Mouse (Mus musculus) lung, adult 2 months (tissue): Measurements from ENCODE around the gene Cd96.

ENCODE experiments used
- CTCF ChIP-seq: fragments of 200-500 bp; IDR thresholded peaks from 2 replicates; pipeline ENCODE4 v1.5.1; 2011; ENCODE audit warnings: mild to moderate bottlenecking, low read length, control low read depth; ENCODE audit not compliant: insufficient read depth
- POLR2A ChIP-seq: fragments of 200-500 bp; IDR thresholded peaks from 2 replicates; pipeline ENCODE4 v1.6.1; 2011; ENCODE audit warnings: low read depth, mild to moderate bottlenecking, control low read depth, low read length, borderline replicate concordance; ENCODE audit errors: extremely low read depth

DNA sequence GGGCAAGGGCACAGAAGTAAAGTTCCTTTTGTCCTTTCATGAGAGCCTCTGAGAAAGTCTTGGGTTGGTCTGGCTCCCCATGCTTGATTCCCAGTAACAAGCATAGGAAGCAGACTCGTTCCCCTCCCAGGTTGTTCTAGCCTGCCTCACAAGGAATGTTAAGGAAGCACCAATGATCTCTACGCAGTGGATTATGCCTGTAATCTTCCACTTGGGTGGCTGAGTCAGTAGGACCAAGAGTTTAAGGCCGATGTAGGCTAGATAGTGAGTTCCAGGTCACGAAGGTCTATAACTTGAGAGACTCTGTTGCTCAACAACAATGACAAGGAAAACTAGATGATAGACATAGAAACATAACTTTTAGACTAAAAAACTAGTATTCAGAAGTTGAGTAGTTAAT is 100.3 kb downstream of the Cd96 start:
- no peak for TF ChIP-seq CTCF
- no peak for TF ChIP-seq POLR2A
